Mouse (Mus musculus): ENCODE measurements at regions not wholly inside any gene's neighbourhood (a gene's known extent, or its start where the extent isn't known, plus 50 kb on each side); places are given as distances from the start of the nearest gene placed in this dataset.

GRCm38 (mm10) chr3:35084091-35084867 is 434.1 kb downstream of the Sox2 start:
- TF ChIP-seq POLR2A (IDR thresholded peaks at IDR 0.05; ENCODE audit: low read depth, low read length) (no peak), CTCF (IDR thresholded peaks at IDR 0.05; ENCODE audit: borderline replicate concordance, insufficient read depth, low read length) (no peak)
- Histone ChIP-seq H3K4me3 (ENCODE audit: insufficient read depth, low read length) (no peak overlapping the region), H3K27ac (ENCODE audit: insufficient read depth, low read length) (no peak overlapping the region), H3K4me1 (ENCODE audit: control insufficient read depth, insufficient read depth, low read length) (no peaks in the 10 kb centered on the region)

GRCm38 (mm10) chr3:35088241-35089080 is 438.3 kb downstream of the Sox2 start:
- Histone ChIP-seq H3K4me3 (ENCODE audit: insufficient read depth, low read length) (no peak overlapping the region), H3K4me1 (ENCODE audit: control insufficient read depth, insufficient read depth, low read length) (no peaks in the 10 kb centered on the region), H3K27ac (ENCODE audit: insufficient read depth, low read length) (no peak overlapping the region)
- TF ChIP-seq CTCF (IDR thresholded peaks at IDR 0.05; ENCODE audit: borderline replicate concordance, insufficient read depth, low read length) (no peak), POLR2A (IDR thresholded peaks at IDR 0.05; ENCODE audit: low read depth, low read length) (no peak)

DNA sequence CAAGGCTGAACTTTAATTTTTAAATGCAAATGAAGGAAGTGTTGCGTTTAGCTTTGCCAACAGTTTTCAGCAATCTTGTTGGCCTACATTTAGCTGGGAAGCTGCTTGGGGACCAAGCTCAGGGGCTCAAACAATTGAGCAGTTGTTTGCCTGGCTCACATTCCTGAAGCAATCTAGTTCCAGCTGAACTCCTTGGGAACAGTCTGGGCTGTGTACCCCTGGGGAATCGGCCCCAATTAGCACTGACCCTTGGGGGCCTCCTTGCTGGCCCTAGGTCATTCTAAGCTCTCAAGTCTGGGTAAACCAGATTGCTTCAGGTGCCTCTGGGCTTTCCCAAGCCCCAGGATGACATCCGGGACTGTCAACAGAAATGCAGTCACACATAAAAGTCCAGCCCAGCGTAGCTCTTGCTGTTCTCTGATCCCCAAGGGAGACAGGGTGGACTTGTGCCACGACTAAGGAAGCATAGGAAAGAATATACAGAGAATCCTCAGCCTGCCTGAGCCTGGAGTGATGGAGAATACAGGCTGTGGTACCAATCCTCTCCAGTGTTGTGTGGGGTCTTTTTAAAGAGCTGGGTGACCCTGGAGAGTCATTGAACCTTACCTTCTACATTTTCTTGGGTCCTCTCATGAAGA is 440.4 kb downstream of the Sox2 start:
- no peaks in the 10 kb centered on the region for H3K4me1 ChIP-seq (ENCODE audit: control insufficient read depth, insufficient read depth, low read length)
- TF ChIP-seq CTCF (IDR thresholded peaks at IDR 0.05; ENCODE audit: borderline replicate concordance, insufficient read depth, low read length) (no peak), POLR2A (IDR thresholded peaks at IDR 0.05; ENCODE audit: low read depth, low read length) (no peak)
- H3K4me3 ChIP-seq (ENCODE audit: insufficient read depth, low read length): no peak overlapping the region
- H3K27ac ChIP-seq (ENCODE audit: insufficient read depth, low read length): no peak overlapping the region

DNA sequence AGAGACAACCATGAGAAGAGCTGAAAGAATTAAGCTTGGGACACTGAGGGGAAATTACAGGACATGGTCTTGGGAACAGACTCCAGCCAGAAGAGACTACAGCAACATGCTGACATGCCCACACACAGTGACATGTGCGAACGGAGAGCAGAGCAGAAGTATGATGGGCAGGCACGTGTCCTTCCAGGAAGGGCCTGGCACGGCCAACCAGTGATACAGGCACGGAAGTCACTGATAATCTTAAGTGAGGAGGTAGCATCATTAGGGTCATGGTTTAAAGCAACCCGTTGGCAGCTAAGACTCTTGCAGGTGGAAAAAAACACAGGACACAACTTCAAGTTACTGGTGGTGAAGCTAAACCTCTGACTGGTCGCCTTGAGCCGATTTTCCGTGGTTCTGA is 442.8 kb downstream of the Sox2 start:
- H3K27ac ChIP-seq (ENCODE audit: insufficient read depth, low read length): no peak overlapping the region
- TF ChIP-seq POLR2A (IDR thresholded peaks at IDR 0.05; ENCODE audit: low read depth, low read length) (no peak), CTCF (IDR thresholded peaks at IDR 0.05; ENCODE audit: borderline replicate concordance, insufficient read depth, low read length) (no peak)
- no peak overlapping the region for H3K4me3 ChIP-seq (ENCODE audit: insufficient read depth, low read length)
- no peaks in the 10 kb centered on the region for H3K4me1 ChIP-seq (ENCODE audit: control insufficient read depth, insufficient read depth, low read length)

DNA sequence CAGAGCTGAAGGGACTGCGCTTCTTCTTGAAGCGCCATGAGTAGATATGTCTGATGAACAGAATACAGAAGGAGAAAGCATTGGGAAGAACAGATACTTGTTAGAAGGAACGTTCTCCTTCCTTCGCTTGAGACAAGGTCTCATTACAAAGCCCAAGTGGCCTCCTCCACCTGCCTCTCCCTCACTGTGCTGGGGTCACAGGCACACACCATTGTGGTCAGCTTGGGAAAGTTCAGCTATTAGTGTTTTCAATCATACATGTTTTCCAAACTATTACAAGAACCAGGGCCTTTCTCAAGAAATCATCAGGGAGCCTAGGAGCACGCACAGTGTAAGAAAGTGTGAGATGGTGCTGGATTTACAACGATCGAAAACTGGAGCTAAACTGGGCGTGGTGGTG is 445.0 kb downstream of the Sox2 start:
- no peaks in the 10 kb centered on the region for H3K4me1 ChIP-seq (ENCODE audit: control insufficient read depth, insufficient read depth, low read length)
- H3K27ac ChIP-seq (ENCODE audit: insufficient read depth, low read length): no peak overlapping the region

GRCm38 (mm10) chr3:35096381-35096780 is 446.2 kb downstream of the Sox2 start:
- Histone ChIP-seq H3K4me1 (ENCODE audit: control insufficient read depth, insufficient read depth, low read length) (no peaks in the 10 kb centered on the region), H3K4me3 (ENCODE audit: insufficient read depth, low read length) (no peak overlapping the region), H3K27ac (ENCODE audit: insufficient read depth, low read length) (no peak overlapping the region)
- no peak for TF ChIP-seq CTCF (IDR thresholded peaks at IDR 0.05; ENCODE audit: borderline replicate concordance, insufficient read depth, low read length)
- TF ChIP-seq POLR2A (IDR thresholded peaks at IDR 0.05; ENCODE audit: low read depth, low read length): no peak

More for the DNA sequence above, 445.0 kb downstream of the Sox2 start:
- TF ChIP-seq POLR2A (IDR thresholded peaks at IDR 0.05; ENCODE audit: low read depth, low read length) (no peak), CTCF (IDR thresholded peaks at IDR 0.05; ENCODE audit: borderline replicate concordance, insufficient read depth, low read length) (no peak)
- no peak overlapping the region for H3K4me3 ChIP-seq (ENCODE audit: insufficient read depth, low read length)

GRCm38 (mm10) chr3:35097766-35098165 is 447.6 kb downstream of the Sox2 start:
- Histone ChIP-seq H3K4me1 (ENCODE audit: control insufficient read depth, insufficient read depth, low read length) (no peaks in the 10 kb centered on the region), H3K4me3 (ENCODE audit: insufficient read depth, low read length) (no peak overlapping the region), H3K27ac (ENCODE audit: insufficient read depth, low read length) (no peak overlapping the region)
- no peak for TF ChIP-seq CTCF (IDR thresholded peaks at IDR 0.05; ENCODE audit: borderline replicate concordance, insufficient read depth, low read length)
- TF ChIP-seq POLR2A (IDR thresholded peaks at IDR 0.05; ENCODE audit: low read depth, low read length): no peak

- no peak overlapping the region for H3K27ac ChIP-seq (ENCODE audit: insufficient read depth, low read length)
- H3K4me1 ChIP-seq (ENCODE audit: control insufficient read depth, insufficient read depth, low read length): no peaks in the 10 kb centered on the region
- no peak for TF ChIP-seq POLR2A (IDR thresholded peaks at IDR 0.05; ENCODE audit: low read depth, low read length)
- TF ChIP-seq CTCF (IDR thresholded peaks at IDR 0.05; ENCODE audit: borderline replicate concordance, insufficient read depth, low read length): no peak
- no peak overlapping the region for H3K4me3 ChIP-seq (ENCODE audit: insufficient read depth, low read length)
Measured at GRCm38 (mm10) chr3:35099226-35099625, 449.0 kb downstream of the Sox2 start.

DNA sequence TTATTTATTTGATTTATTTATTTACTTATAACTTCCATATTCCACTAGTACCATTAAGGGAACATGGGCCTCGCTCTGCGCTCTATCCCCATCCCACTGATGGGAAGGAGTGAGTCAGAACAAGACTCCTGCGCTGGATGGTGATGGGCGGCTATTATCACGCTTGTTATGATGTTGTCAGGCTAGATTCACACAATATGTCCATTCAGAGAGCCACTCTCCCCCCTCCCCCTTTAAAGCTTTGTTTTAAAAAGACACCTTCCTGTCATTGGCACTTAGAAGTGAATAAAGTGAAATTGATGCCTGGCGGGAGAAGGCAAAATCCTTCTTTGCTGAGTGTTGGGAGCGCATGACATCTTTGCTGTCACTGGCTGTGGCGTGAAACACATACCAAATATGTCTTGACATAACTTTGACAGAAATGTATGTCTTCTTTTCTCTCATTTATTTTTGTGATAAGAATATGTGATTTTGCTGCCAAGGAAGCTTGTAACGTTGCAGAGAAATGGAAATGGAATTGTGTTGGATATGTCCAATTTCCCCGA is 449.7 kb downstream of the Sox2 start:
- H3K4me1 ChIP-seq (ENCODE audit: control insufficient read depth, insufficient read depth, low read length): no peaks in the 10 kb centered on the region
- no peak for TF ChIP-seq POLR2A (IDR thresholded peaks at IDR 0.05; ENCODE audit: low read depth, low read length)
- no peak for TF ChIP-seq CTCF (IDR thresholded peaks at IDR 0.05; ENCODE audit: borderline replicate concordance, insufficient read depth, low read length)
- H3K27ac ChIP-seq (ENCODE audit: insufficient read depth, low read length): no peak overlapping the region
- H3K4me3 ChIP-seq (ENCODE audit: insufficient read depth, low read length): no peak overlapping the region
